Mouse (Mus musculus) liver, adult 2 months (tissue): ENCODE measurements around the gene Olfr1402.

Experiments
- CTCF ChIP-seq: fragments of 200-500 bp; IDR thresholded peaks from 2 replicates; pipeline ENCODE4 v1.5.1; 2011; ENCODE audit warnings: low read depth, low read length, control low read depth
- POLR2A ChIP-seq: fragments of 200-500 bp; IDR thresholded peaks from 2 replicates; pipeline ENCODE4 v1.6.1; 2011; ENCODE audit warnings: low read length, control low read depth; ENCODE audit not compliant: insufficient read depth; ENCODE audit errors: extremely low read depth

- no peak for TF ChIP-seq CTCF
- TF ChIP-seq POLR2A = no peak
These were observed at the start of gene Olfr1402 for GRCm38 (mm10) chr3:97421920-97422319.
